Mouse (Mus musculus) intestine, embryonic 14.5 days (tissue): ENCODE measurements around the gene Nphp1. TPM values are rescaled to one million over a fixed set of nuclear protein-coding genes. Genes with fewer than 3 reads are reported as not detected.
A peak's percentile ranks its signal among the peaks of the same experiment; 100 is the strongest.

Source experiments
- ATAC-seq: fragments of 200-750 bp; cut with Nextera tagmentation; replicated peaks from 2 replicates; pipeline ENCODE4 v1.8.0; 2017; ENCODE audit warnings: low read depth, moderate number of reproducible peaks, moderate TSS enrichment, moderate library complexity; ENCODE audit not compliant: low FRiP score, low TSS enrichment
- DNase-seq: peaks from one replicate; pipeline ENCODE4 v3.0.0-alpha.2; 2018; ENCODE audit warnings: low spot score
- H3K27ac ChIP-seq: fragments of 300-500 bp; sonication (generic); 2 replicates; pipeline ENCODE4 v1.5.1; 2014; ENCODE audit warnings: low read depth, mild to moderate bottlenecking, control low read depth
- H3K27me3 ChIP-seq: fragments of 300-500 bp; sonication (generic); replicated peaks from 2 replicates; pipeline ENCODE4 v1.6.1; 2014; ENCODE audit warnings: low read length, control low read depth; ENCODE audit not compliant: control insufficient read depth, insufficient read depth
- H3K36me3 ChIP-seq: fragments of 300-500 bp; sonication (generic); 2 replicates; pipeline ENCODE4 v1.6.1; 2014; ENCODE audit warnings: low read length, control low read depth; ENCODE audit not compliant: control insufficient read depth, insufficient read depth
- H3K4me1 ChIP-seq: fragments of 300-500 bp; sonication (generic); replicated peaks from 2 replicates; pipeline ENCODE4 v1.6.1; 2014; ENCODE audit warnings: low read length, control low read depth, mixed read lengths; ENCODE audit not compliant: control insufficient read depth, insufficient read depth
- H3K4me2 ChIP-seq: fragments of 300-500 bp; sonication (generic); 2 replicates; pipeline ENCODE4 v1.6.1; 2014; ENCODE audit warnings: low read length
- H3K4me3 ChIP-seq: fragments of 300-500 bp; sonication (generic); 2 replicates; pipeline ENCODE4 v1.5.1; 2014; ENCODE audit warnings: low read depth, low read length, control low read depth, mixed read lengths
- H3K9ac ChIP-seq: fragments of 300-500 bp; sonication (generic); 2 replicates; pipeline ENCODE4 v1.6.1; 2014; ENCODE audit warnings: mild to moderate bottlenecking, low read length
- H3K9me3 ChIP-seq: fragments of 300-500 bp; sonication (generic); 2 replicates; pipeline ENCODE4 v1.6.1; 2016; ENCODE audit warnings: low read length, control low read depth; ENCODE audit not compliant: control insufficient read depth
- WGBS: fragments of 180-500 bp; shearing (Covaris S2); extraction: QIAGEN DNeasy Blood & Tissue Kit; methylation state at CpG from one replicate; pipeline ENCODE4 v1.1.7; 2014; 5-methylcytosine and 5-hydroxymethylcytosine counted together
- polyA plus RNA-seq: library from polyadenylated mRNA; unstranded; fragments of >200 nt; fragmentation: Nextera tagmentation; extraction: Ambion mirVana; gene quantifications from 2 replicates; pipeline ENCODE4 v1.2.1, GENCODE M21; 2014

The Nphp1 gene
- polyA plus RNA-seq, 1 experiment from 2014 or later: 20.6 TPM

- ATAC-seq (peak; percentile 84), DNase-seq (peak; percentile 71)
- Histone ChIP-seq H3K4me1 (peaks cover 13% of the 10 kb centered on the region; the same call in 1 of the 2 replicates), H3K4me3 (no peak overlapping the region), H3K36me3 (no peaks in the 10 kb centered on the region), H3K27ac (peak overlapping the region; percentile 54), H3K9ac (no peak overlapping the region), H3K4me2 (no peak overlapping the region), H3K27me3 (no peaks in the 10 kb centered on the region), H3K9me3 (no peaks in the 10 kb centered on the region)
- WGBS: 32% methylated on average over 7 of the region's 7 CpGs
Measured at GRCm38 (mm10) chr2:127722176-127722892, 66.4 kb downstream of the Nphp1 start.

- Histone ChIP-seq H3K36me3 (no peaks in the 10 kb centered on the region), H3K9me3 (no peaks in the 10 kb centered on the region), H3K27me3 (no peaks in the 10 kb centered on the region), H3K9ac (no peak overlapping the region), H3K4me1 (peaks cover 17% of the 10 kb centered on the region; the same call in 1 of the 2 replicates), H3K4me2 (no peak overlapping the region), H3K27ac (no peak overlapping the region), H3K4me3 (no peak overlapping the region)
- 69% methylated on average over 8 of the region's 8 CpGs for WGBS
- ATAC-seq (no peak), DNase-seq (no peak)
Measured at GRCm38 (mm10) chr2:127718839-127719468, 69.7 kb downstream of the Nphp1 start.

GRCm38 (mm10) chr2:127714726-127715125 lies 74.0 kb downstream of the Nphp1 start:
- DNase-seq (no peak), ATAC-seq (no peak)
- Histone ChIP-seq H3K27ac (no peak overlapping the region), H3K27me3 (no peaks in the 10 kb centered on the region), H3K9ac (no peak overlapping the region), H3K9me3 (no peaks in the 10 kb centered on the region), H3K4me3 (no peak overlapping the region), H3K4me1 (0 out of 2 replicates have a peak, but pooled peaks cover 4% of the 10 kb centered on the region), H3K4me2 (no peak overlapping the region), H3K36me3 (no peaks in the 10 kb centered on the region)
- 29% methylated on average over 3 of the region's 3 CpGs for WGBS

GRCm38 (mm10) chr2:127708792-127709191 lies 79.9 kb downstream of the Nphp1 start:
- Histone ChIP-seq H3K4me1 (no peaks in the 10 kb centered on the region), H3K4me3 (no peak overlapping the region), H3K27ac (no peak overlapping the region), H3K9me3 (no peaks in the 10 kb centered on the region), H3K4me2 (no peak overlapping the region), H3K9ac (no peak overlapping the region), H3K27me3 (no peaks in the 10 kb centered on the region), H3K36me3 (no peaks in the 10 kb centered on the region)
- WGBS: 79% methylated on average over 3 of the region's 3 CpGs
- ATAC-seq (no peak), DNase-seq (no peak)

GRCm38 (mm10) chr2:127708060-127708459 lies 80.6 kb downstream of the Nphp1 start:
- Histone ChIP-seq H3K4me2 (no peak overlapping the region), H3K4me1 (no peaks in the 10 kb centered on the region)
- 32% methylated on average over 3 of the region's 3 CpGs for WGBS

GRCm38 (mm10) chr2:127705267-127705666 lies 83.4 kb downstream of the Nphp1 start:
- Histone ChIP-seq H3K4me1 (no peaks in the 10 kb centered on the region), H3K4me2 (no peak overlapping the region), H3K27me3 (no peaks in the 10 kb centered on the region), H3K9me3 (no peaks in the 10 kb centered on the region), H3K27ac (no peak overlapping the region), H3K36me3 (no peaks in the 10 kb centered on the region), H3K9ac (no peak overlapping the region), H3K4me3 (no peak overlapping the region)
- no peak for DNase-seq
- ATAC-seq: no peak
- WGBS: 89% methylated on average over 6 of the region's 6 CpGs

More at GRCm38 (mm10) chr2:127708060-127708459, 80.6 kb downstream of the Nphp1 start:
- H3K27ac ChIP-seq: no peak overlapping the region
- H3K36me3 ChIP-seq: no peaks in the 10 kb centered on the region
- ATAC-seq (no peak), DNase-seq (no peak)
- no peak overlapping the region for H3K9ac ChIP-seq
- no peaks in the 10 kb centered on the region for H3K27me3 ChIP-seq
- no peak overlapping the region for H3K4me3 ChIP-seq
- H3K9me3 ChIP-seq: no peaks in the 10 kb centered on the region

Other genes with a start within 250 kb of the Nphp1 start
- gene Prom2, start 247.4 kb downstream of the Nphp1 start, polyA plus RNA-seq: 1.1 TPM in 2 replicates
- 4.0 and 4.4 TPM in 2 replicates for gene Zfp661, start 201.8 kb downstream of the Nphp1 start, polyA plus RNA-seq
- 154 and 155 TPM in 2 replicates for gene Mrps5, start 201.7 kb downstream of the Nphp1 start, polyA plus RNA-seq
- gene Mal, start 132.2 kb downstream of the Nphp1 start, polyA plus RNA-seq: 0.60 and 0.81 TPM in 2 replicates
- 6.1 and 7.5 TPM in 2 replicates for gene Mall, start 59.0 kb downstream of the Nphp1 start, polyA plus RNA-seq
- gene Mtln, start 3.6 kb upstream of the Nphp1 start, polyA plus RNA-seq: 38.3 and 43.7 TPM in 2 replicates
- 20.2 and 23.5 TPM in 2 replicates for gene Bub1, start 43.0 kb upstream of the Nphp1 start, polyA plus RNA-seq
- gene Acoxl, start 50.0 kb upstream of the Nphp1 start, polyA plus RNA-seq: 0.19 and 0.23 TPM in 2 replicates